Mouse (Mus musculus) kidney, postnatal 0 days (tissue): Measurements from ENCODE around the gene Tsku. TPM values are rescaled to one million over a fixed set of nuclear protein-coding genes. Genes with fewer than 3 reads are reported as not detected.

Experiments
- ATAC-seq: fragments of 200-750 bp; cut with Nextera tagmentation; replicated peaks from 2 replicates; pipeline ENCODE4 v1.8.0; 2017; ENCODE audit warnings: low read depth, moderate number of reproducible peaks, moderate TSS enrichment, moderate library complexity; ENCODE audit not compliant: low FRiP score
- DNase-seq: peaks from one replicate; pipeline ENCODE4 v3.0.0-alpha.2; 2016; ENCODE audit warnings: low spot score
- H3K27ac ChIP-seq: fragments of 300-500 bp; sonication (generic); 2 replicates; pipeline ENCODE4 v1.5.1; 2014; ENCODE audit warnings: mild to moderate bottlenecking
- H3K27me3 ChIP-seq: fragments of 300-500 bp; sonication (generic); 2 replicates; pipeline ENCODE4 v1.6.1; 2014; ENCODE audit warnings: low read length, mixed read lengths; ENCODE audit not compliant: insufficient read depth
- H3K36me3 ChIP-seq: fragments of 300-500 bp; sonication (generic); 2 replicates; pipeline ENCODE4 v1.6.1; 2014; ENCODE audit warnings: low read length, mixed read lengths; ENCODE audit not compliant: insufficient read depth
- H3K4me1 ChIP-seq: fragments of 300-500 bp; sonication (generic); replicated peaks from 2 replicates; pipeline ENCODE4 v1.6.1; 2014; ENCODE audit warnings: antibody characterized with exemption, low read length, mixed read lengths; ENCODE audit not compliant: insufficient read depth
- H3K4me2 ChIP-seq: fragments of 300-500 bp; sonication (generic); 2 replicates; pipeline ENCODE4 v1.6.1; 2014; ENCODE audit warnings: mild to moderate bottlenecking, low read length, moderate library complexity, mixed read lengths
- H3K4me3 ChIP-seq: fragments of 300-500 bp; sonication (generic); replicated peaks from 2 replicates; pipeline ENCODE4 v1.5.1; 2014; ENCODE audit warnings: low read depth, low read length
- H3K9ac ChIP-seq: fragments of 300-500 bp; sonication (generic); 2 replicates; pipeline ENCODE4 v1.6.1; 2014; ENCODE audit warnings: low read depth, low read length
- H3K9me3 ChIP-seq: fragments of 300-500 bp; sonication (generic); replicated peaks from 2 replicates; pipeline ENCODE4 v1.6.1; 2016; ENCODE audit warnings: low read length, inconsistent platforms, mixed read lengths
- CTCF ChIP-seq: IDR thresholded peaks from 2 replicates; pipeline ENCODE4 v1.5.1; 2016; ENCODE audit warnings: antibody characterized with exemption, low read depth, mild to moderate bottlenecking, moderate library complexity
- WGBS: fragments of 180-500 bp; shearing (Covaris S2); extraction: QIAGEN DNeasy Blood & Tissue Kit; methylation state at CpG from one replicate; pipeline ENCODE4 v1.1.7; 2014; 5-methylcytosine and 5-hydroxymethylcytosine counted together
- polyA plus RNA-seq: library from polyadenylated mRNA; unstranded; fragments of >200 nt; fragmentation: Nextera tagmentation; extraction: Ambion mirVana; gene quantifications from 2 replicates; pipeline ENCODE4 v1.2.1, GENCODE M21; 2015

Gene Tsku
- polyA plus RNA-seq, 1 experiment from 2014 or later: 8.3 TPM

DNA sequence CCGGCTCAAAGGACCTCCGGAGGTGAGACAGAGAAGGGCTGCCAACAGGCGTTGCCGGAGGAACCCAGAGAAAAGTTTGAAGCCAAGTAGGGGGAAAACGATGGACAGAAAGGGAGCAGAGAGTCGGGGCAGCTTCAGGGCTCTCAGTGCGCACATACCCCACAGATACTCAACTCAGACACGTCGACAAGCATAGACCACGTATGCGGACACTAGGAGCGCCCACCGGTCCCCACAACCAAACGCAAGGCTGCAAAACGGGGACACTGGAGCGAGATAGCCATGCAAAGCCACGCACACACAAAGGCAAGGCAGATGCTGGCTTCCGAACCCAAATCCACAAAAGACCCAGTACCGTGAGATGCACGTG is 522 bp downstream of the Tsku start:
- no peaks in the 10 kb centered on the region for H3K9me3 ChIP-seq
- H3K4me3 ChIP-seq: peak overlapping the region; percentile 70
- peak overlapping the region; percentile 64 for H3K9ac ChIP-seq
- WGBS: under 1% methylated on average over 20 of the region's 20 CpGs
- DNase-seq (no peak), ATAC-seq (no peak)
- H3K36me3 ChIP-seq: no peaks in the 10 kb centered on the region
- peak overlapping the region; percentile 86 for H3K4me2 ChIP-seq
- peaks cover 14% of the 10 kb centered on the region; the same call in 1 of the 2 replicates for H3K4me1 ChIP-seq
- peak overlapping the region; percentile 72 for H3K27ac ChIP-seq
- no peaks in the 10 kb centered on the region for H3K27me3 ChIP-seq
- TF ChIP-seq CTCF: no peak

DNA sequence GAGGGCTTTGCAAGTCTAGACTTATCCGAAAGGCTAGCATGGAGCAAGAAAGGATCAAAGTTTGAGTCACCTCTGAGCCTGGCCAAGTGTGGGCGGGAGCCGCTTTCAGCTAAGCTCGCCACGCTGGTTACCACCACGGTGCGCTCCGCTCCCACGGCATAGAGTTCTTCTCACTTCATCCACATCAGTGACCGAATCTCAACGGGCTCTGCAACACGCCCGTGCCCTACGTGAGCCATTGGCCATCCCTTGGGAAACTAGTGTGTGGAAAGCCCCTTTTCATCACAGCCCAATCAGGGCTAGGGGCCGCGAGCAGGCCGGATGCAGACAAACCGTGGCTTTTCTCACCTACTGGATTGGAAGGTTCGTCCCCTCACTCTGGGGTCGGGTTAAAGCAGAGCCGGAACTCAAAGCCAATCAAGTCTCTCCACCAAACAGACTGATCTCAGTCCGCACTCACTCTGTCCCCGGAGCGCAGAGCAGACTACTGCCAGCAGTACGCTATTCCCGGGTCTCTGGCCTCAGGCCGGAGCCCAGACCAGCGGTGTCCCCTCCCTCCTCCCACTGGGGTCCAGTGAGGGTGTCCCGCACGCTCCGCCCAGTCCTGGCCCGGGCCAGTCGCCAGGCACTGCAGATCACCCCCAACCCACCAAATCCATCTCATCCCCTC is 1.0 kb downstream of the Tsku start:
- H3K4me2 ChIP-seq: peak overlapping the region; percentile 86
- WGBS: under 1% methylated on average over 33 of the region's 33 CpGs

GRCm38 (mm10) chr7:98358016-98358415 is 3.1 kb downstream of the Tsku start:
- no peaks in the 10 kb centered on the region for H3K27me3 ChIP-seq
- no peaks in the 10 kb centered on the region for H3K9me3 ChIP-seq
- no peak overlapping the region for H3K9ac ChIP-seq
- H3K4me1 ChIP-seq: peaks cover 26% of the 10 kb centered on the region; the same call in 1 of the 2 replicates
- H3K27ac ChIP-seq: no peak overlapping the region
- no peak for TF ChIP-seq CTCF
- ATAC-seq (no peak), DNase-seq (no peak)
- no peaks in the 10 kb centered on the region for H3K36me3 ChIP-seq
- WGBS: 79% methylated on average over 1 of the region's 1 CpGs
- no peak overlapping the region for H3K4me3 ChIP-seq
- H3K4me2 ChIP-seq: no peak overlapping the region

More for the DNA sequence above, 1.0 kb downstream of the Tsku start:
- Histone ChIP-seq H3K9ac (peak overlapping the region; percentile 64), H3K4me1 (peaks cover 17% of the 10 kb centered on the region; the same call in 1 of the 2 replicates), H3K9me3 (no peaks in the 10 kb centered on the region), H3K27ac (peak overlapping the region; percentile 72), H3K27me3 (no peaks in the 10 kb centered on the region), H3K4me3 (peak overlapping the region; percentile 70), H3K36me3 (no peaks in the 10 kb centered on the region)
- ATAC-seq (peak; percentile 61), DNase-seq (peak; percentile 82)
- no peak for TF ChIP-seq CTCF

DNA sequence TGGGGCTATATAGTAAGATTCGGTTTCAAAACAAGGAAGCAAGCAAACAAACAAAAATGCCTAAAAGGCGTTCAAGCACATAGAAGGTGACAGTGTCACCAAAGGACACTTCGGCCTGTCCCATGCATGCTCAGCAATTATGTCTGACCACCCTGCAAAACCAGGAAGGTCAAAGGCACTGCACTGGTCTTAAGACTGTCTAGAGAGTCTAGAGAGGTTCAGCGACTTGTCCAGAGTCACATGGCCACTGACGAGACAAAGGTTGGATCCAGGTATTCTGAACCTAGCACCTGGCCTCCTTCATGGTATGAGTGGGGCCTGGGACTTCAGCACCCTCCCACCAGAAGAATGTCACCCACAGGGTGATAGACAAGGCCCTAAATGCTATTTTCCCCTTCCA is 3.8 kb downstream of the Tsku start:
- no peak overlapping the region for H3K9ac ChIP-seq
- H3K4me1 ChIP-seq: peaks cover 26% of the 10 kb centered on the region; the same call in 1 of the 2 replicates
- no peaks in the 10 kb centered on the region for H3K27me3 ChIP-seq
- H3K4me3 ChIP-seq: no peak overlapping the region
- 0 out of 2 replicates have a peak, but pooled peaks cover 1% of the 10 kb centered on the region for H3K36me3 ChIP-seq
- H3K27ac ChIP-seq: no peak overlapping the region
- ATAC-seq: no peak
- no peaks in the 10 kb centered on the region for H3K9me3 ChIP-seq
- no peak for DNase-seq
- 73% methylated on average over 5 of the region's 5 CpGs for WGBS
- no peak overlapping the region for H3K4me2 ChIP-seq
- TF ChIP-seq CTCF: no peak

- ATAC-seq: peak; percentile 69; the same call in 1 of the 2 replicates
- H3K4me2 ChIP-seq: no peak overlapping the region
- H3K4me3 ChIP-seq: no peak overlapping the region
- no peak overlapping the region for H3K27ac ChIP-seq
- H3K4me1 ChIP-seq: peaks cover 20% of the 10 kb centered on the region; the same call in 1 of the 2 replicates
- 0 out of 2 replicates have a peak, but pooled peaks cover 8% of the 10 kb centered on the region for H3K36me3 ChIP-seq
- TF ChIP-seq CTCF: no peak
- no peaks in the 10 kb centered on the region for H3K27me3 ChIP-seq
- no peak overlapping the region for H3K9ac ChIP-seq
- WGBS: 46% methylated on average over 4 of the region's 4 CpGs
- no peak for DNase-seq
- no peaks in the 10 kb centered on the region for H3K9me3 ChIP-seq
Observed at GRCm38 (mm10) chr7:98354921-98355310, 6.2 kb downstream of the Tsku start.

- DNase-seq (no peak), ATAC-seq (no peak; the same call in 1 of the 2 replicates)
- H3K36me3 ChIP-seq: 0 out of 2 replicates have a peak, but pooled peaks cover 8% of the 10 kb centered on the region
- 34% methylated on average over 12 of the region's 12 CpGs for WGBS
- H3K4me1 ChIP-seq: peaks cover 14% of the 10 kb centered on the region; the same call in 1 of the 2 replicates
- H3K9ac ChIP-seq: peak overlapping the region; percentile 3; the same call in 1 of the 2 replicates
- H3K4me3 ChIP-seq: no peak overlapping the region
- H3K27me3 ChIP-seq: no peaks in the 10 kb centered on the region
- H3K27ac ChIP-seq: no peak overlapping the region
- TF ChIP-seq CTCF: no peak
- H3K9me3 ChIP-seq: no peaks in the 10 kb centered on the region
- H3K4me2 ChIP-seq: no peak overlapping the region
Observed at GRCm38 (mm10) chr7:98354160-98354920, 6.8 kb downstream of the Tsku start.
